Mouse (Mus musculus) spleen, adult 12 weeks (tissue): ENCODE data around the gene Slc25a45.

ENCODE experiments used
- DNase-seq: peaks from one replicate; pipeline ENCODE4 v3.0.0; 2022; ENCODE audit warnings: low spot score

Gene Slc25a45

GRCm38 (mm10) chr19:5892735-5893134, 15.1 kb downstream of the Slc25a45 start:
- DNase-seq, result no peak

GRCm38 (mm10) chr19:5893282-5894001, 15.8 kb downstream of the Slc25a45 start:
- no peak for DNase-seq

GRCm38 (mm10) chr19:5894002-5894678, 16.5 kb downstream of the Slc25a45 start, which contains the start of gene Tigd3:
TSS of gene Tigd3 (minus strand) at chr19:5894149.
- peak; percentile 86 for DNase-seq

- DNase-seq, result no peak
Measured at GRCm38 (mm10) chr19:5907275-5907674, 29.7 kb downstream of the Slc25a45 start.

- no peak for DNase-seq
Measured at GRCm38 (mm10) chr19:5910221-5910620, 32.6 kb downstream of the Slc25a45 start.

- DNase-seq, result no peak
Measured at GRCm38 (mm10) chr19:5911430-5912102, 34.0 kb downstream of the Slc25a45 start.

GRCm38 (mm10) chr19:5912103-5913006, 34.7 kb downstream of the Slc25a45 start:
- DNase-seq, result peak; percentile 98

- peak; percentile 22 for DNase-seq
Measured at GRCm38 (mm10) chr19:5913007-5913719, 35.6 kb downstream of the Slc25a45 start, which contains the start of gene Dpf2. TSS of gene Dpf2 (minus strand) at chr19:5913010.

GRCm38 (mm10) chr19:5921715-5922114, 44.1 kb downstream of the Slc25a45 start:
- DNase-seq, result no peak

GRCm38 (mm10) chr19:5922119-5922942, 44.7 kb downstream of the Slc25a45 start:
- peak; percentile 34 for DNase-seq

GRCm38 (mm10) chr19:5922963-5923362, 45.4 kb downstream of the Slc25a45 start:
- DNase-seq, result no peak

GRCm38 (mm10) chr19:5923990-5924712, 46.5 kb downstream of the Slc25a45 start:
- DNase-seq, result peak; percentile 81

- DNase-seq, result peak; percentile 92
Measured at GRCm38 (mm10) chr19:5924713-5925093, 47.1 kb downstream of the Slc25a45 start, which contains the start of gene Cdc42ep2. TSS of gene Cdc42ep2 (minus strand) at chr19:5924816.

- no peak for DNase-seq
Measured at GRCm38 (mm10) chr19:5925311-5925855, 47.8 kb downstream of the Slc25a45 start.

- no peak for DNase-seq
Measured at GRCm38 (mm10) chr19:5927026-5927425, 49.4 kb downstream of the Slc25a45 start.

GRCm38 (mm10) chr19:5927532-5927931, 49.9 kb downstream of the Slc25a45 start:
- DNase-seq, result no peak

- DNase-seq, result peak; percentile 17
Measured at GRCm38 (mm10) chr19:5928104-5928503, 50.5 kb downstream of the Slc25a45 start.

- no peak for DNase-seq
Measured at GRCm38 (mm10) chr19:5928546-5928945, 50.9 kb downstream of the Slc25a45 start.
